Mouse (Mus musculus): Measurements from ENCODE around the gene Zfp341.

GRCm38 (mm10) chr2:154680337-154680736, 67.2 kb downstream of the Zfp341 start:
- TF ChIP-seq CTCF (IDR thresholded peaks at IDR 0.05; ENCODE audit: low read depth) (no peak), EP300 (IDR thresholded peaks at IDR 0.05; ENCODE audit: low read depth) (no peak)

Data from liver, postnatal 0 days (tissue).